Mouse (Mus musculus): Measurements from ENCODE around the gene Slc25a21. TPM values are rescaled to one million over a fixed set of nuclear protein-coding genes. Genes with fewer than 3 reads are reported as not detected.
A peak's percentile ranks its signal among the peaks of the same experiment; 100 is the strongest.

Gene Slc25a21
- polyA plus RNA-seq, 1 experiment from 2014 or later, result 2.3 TPM

- DNase-seq (ENCODE audit: low spot score) (no peak), ATAC-seq (replicated peaks; ENCODE audit: low FRiP score) (no peak)
- Histone ChIP-seq H3K27ac (ENCODE audit: low read depth, low read length) (no peak overlapping the region), H3K9me3 (ENCODE audit: control insufficient read depth, low read length) (no peaks in the 10 kb centered on the region), H3K9ac (ENCODE audit: low read length) (no peak overlapping the region), H3K36me3 (ENCODE audit: control insufficient read depth, insufficient read depth, low read length) (no peaks in the 10 kb centered on the region), H3K27me3 (ENCODE audit: control insufficient read depth, insufficient read depth, low read length) (no peaks in the 10 kb centered on the region), H3K4me2 (ENCODE audit: low read depth, low read length, severe bottlenecking) (no peak overlapping the region), H3K4me1 (replicated peaks; ENCODE audit: control insufficient read depth, insufficient read depth, low read length) (no peaks in the 10 kb centered on the region), H3K4me3 (ENCODE audit: low read depth, low read length) (no peak overlapping the region)
- 86% methylated on average over 4 of the region's 4 CpGs for WGBS
These were observed 177.5 kb downstream of the Slc25a21 start for GRCm38 (mm10) chr12:57019737-57020136.

GRCm38 (mm10) chr12:57016845-57017244 is 180.4 kb downstream of the Slc25a21 start:
- Histone ChIP-seq H3K27ac (ENCODE audit: low read depth, low read length) (no peak overlapping the region), H3K4me1 (replicated peaks; ENCODE audit: control insufficient read depth, insufficient read depth, low read length) (no peaks in the 10 kb centered on the region), H3K27me3 (ENCODE audit: control insufficient read depth, insufficient read depth, low read length) (no peaks in the 10 kb centered on the region), H3K9ac (ENCODE audit: low read length) (no peak overlapping the region), H3K36me3 (ENCODE audit: control insufficient read depth, insufficient read depth, low read length) (no peaks in the 10 kb centered on the region), H3K4me3 (ENCODE audit: low read depth, low read length) (no peak overlapping the region), H3K9me3 (ENCODE audit: control insufficient read depth, low read length) (no peaks in the 10 kb centered on the region), H3K4me2 (ENCODE audit: low read depth, low read length, severe bottlenecking) (no peak overlapping the region)
- ATAC-seq (replicated peaks; ENCODE audit: low FRiP score), result no peak
- 94% methylated on average over 3 of the region's 3 CpGs for WGBS
- DNase-seq (ENCODE audit: low spot score), result no peak

- WGBS, result 76% methylated on average over 3 of the region's 3 CpGs
- Histone ChIP-seq H3K4me3 (ENCODE audit: low read depth, low read length) (no peak overlapping the region), H3K4me1 (replicated peaks; ENCODE audit: control insufficient read depth, insufficient read depth, low read length) (no peaks in the 10 kb centered on the region), H3K36me3 (ENCODE audit: control insufficient read depth, insufficient read depth, low read length) (no peaks in the 10 kb centered on the region), H3K9ac (ENCODE audit: low read length) (no peak overlapping the region), H3K27ac (ENCODE audit: low read depth, low read length) (no peak overlapping the region), H3K9me3 (ENCODE audit: control insufficient read depth, low read length) (no peaks in the 10 kb centered on the region), H3K4me2 (ENCODE audit: low read depth, low read length, severe bottlenecking) (no peak overlapping the region), H3K27me3 (ENCODE audit: control insufficient read depth, insufficient read depth, low read length) (no peaks in the 10 kb centered on the region)
- no peak for DNase-seq (ENCODE audit: low spot score)
- no peak for ATAC-seq (replicated peaks; ENCODE audit: low FRiP score)
These were observed 180.9 kb downstream of the Slc25a21 start for GRCm38 (mm10) chr12:57016324-57016723.

GRCm38 (mm10) chr12:57009010-57009409 is 188.3 kb downstream of the Slc25a21 start:
- no peaks in the 10 kb centered on the region for H3K36me3 ChIP-seq (ENCODE audit: control insufficient read depth, insufficient read depth, low read length)
- WGBS, result 81% methylated on average over 11 of the region's 11 CpGs
- H3K4me2 ChIP-seq (ENCODE audit: low read depth, low read length, severe bottlenecking), result no peak overlapping the region
- no peaks in the 10 kb centered on the region for H3K9me3 ChIP-seq (ENCODE audit: control insufficient read depth, low read length)
- ATAC-seq (replicated peaks; ENCODE audit: low FRiP score), result no peak
- no peak overlapping the region for H3K4me3 ChIP-seq (ENCODE audit: low read depth, low read length)
- no peaks in the 10 kb centered on the region for H3K4me1 ChIP-seq (replicated peaks; ENCODE audit: control insufficient read depth, insufficient read depth, low read length)
- no peak overlapping the region for H3K9ac ChIP-seq (ENCODE audit: low read length)
- DNase-seq (ENCODE audit: low spot score), result no peak
- no peak overlapping the region for H3K27ac ChIP-seq (ENCODE audit: low read depth, low read length)
- H3K27me3 ChIP-seq (ENCODE audit: control insufficient read depth, insufficient read depth, low read length), result no peaks in the 10 kb centered on the region

GRCm38 (mm10) chr12:56986049-56986448 is 211.2 kb downstream of the Slc25a21 start:
- DNase-seq (ENCODE audit: low spot score) (peak; percentile 75), ATAC-seq (replicated peaks; ENCODE audit: low FRiP score) (no peak)
- WGBS, result 6% methylated on average over 5 of the region's 5 CpGs
- H3K27ac ChIP-seq (ENCODE audit: low read depth, low read length), result no peak overlapping the region
- no peaks in the 10 kb centered on the region for H3K27me3 ChIP-seq (ENCODE audit: control insufficient read depth, insufficient read depth, low read length)
- no peak overlapping the region for H3K4me3 ChIP-seq (ENCODE audit: low read depth, low read length)
- H3K4me1 ChIP-seq (replicated peaks; ENCODE audit: control insufficient read depth, insufficient read depth, low read length), result no peaks in the 10 kb centered on the region; the same call in 1 of the 2 replicates
- no peaks in the 10 kb centered on the region for H3K9me3 ChIP-seq (ENCODE audit: control insufficient read depth, low read length)
- H3K9ac ChIP-seq (ENCODE audit: low read length), result no peak overlapping the region
- no peaks in the 10 kb centered on the region for H3K36me3 ChIP-seq (ENCODE audit: control insufficient read depth, insufficient read depth, low read length)
- H3K4me2 ChIP-seq (ENCODE audit: low read depth, low read length, severe bottlenecking), result no peak overlapping the region

- no peak overlapping the region for H3K27ac ChIP-seq (ENCODE audit: low read depth, low read length)
- no peaks in the 10 kb centered on the region for H3K36me3 ChIP-seq (ENCODE audit: control insufficient read depth, insufficient read depth, low read length)
- no peaks in the 10 kb centered on the region for H3K9me3 ChIP-seq (ENCODE audit: control insufficient read depth, low read length)
- H3K27me3 ChIP-seq (ENCODE audit: control insufficient read depth, insufficient read depth, low read length), result no peaks in the 10 kb centered on the region
- 78% methylated on average over 14 of the region's 18 CpGs for WGBS
- H3K4me3 ChIP-seq (ENCODE audit: low read depth, low read length), result no peak overlapping the region
- ATAC-seq (replicated peaks; ENCODE audit: low FRiP score) (no peak), DNase-seq (ENCODE audit: low spot score) (no peak)
- H3K4me1 ChIP-seq (replicated peaks; ENCODE audit: control insufficient read depth, insufficient read depth, low read length), result no peaks in the 10 kb centered on the region
- no peak overlapping the region for H3K9ac ChIP-seq (ENCODE audit: low read length)
- no peak overlapping the region for H3K4me2 ChIP-seq (ENCODE audit: low read depth, low read length, severe bottlenecking)
These were observed 215.1 kb downstream of the Slc25a21 start for GRCm38 (mm10) chr12:56982066-56982626.

- Histone ChIP-seq H3K9me3 (ENCODE audit: control insufficient read depth, low read length) (no peaks in the 10 kb centered on the region), H3K4me2 (ENCODE audit: low read depth, low read length, severe bottlenecking) (no peak overlapping the region), H3K4me3 (ENCODE audit: low read depth, low read length) (no peak overlapping the region), H3K27me3 (ENCODE audit: control insufficient read depth, insufficient read depth, low read length) (no peaks in the 10 kb centered on the region), H3K4me1 (replicated peaks; ENCODE audit: control insufficient read depth, insufficient read depth, low read length) (no peaks in the 10 kb centered on the region), H3K36me3 (ENCODE audit: control insufficient read depth, insufficient read depth, low read length) (no peaks in the 10 kb centered on the region), H3K27ac (ENCODE audit: low read depth, low read length) (no peak overlapping the region), H3K9ac (ENCODE audit: low read length) (no peak overlapping the region)
- 94% methylated on average over 6 of the region's 6 CpGs for WGBS
- DNase-seq (ENCODE audit: low spot score) (no peak), ATAC-seq (replicated peaks; ENCODE audit: low FRiP score) (no peak)
These were observed 222.0 kb downstream of the Slc25a21 start for GRCm38 (mm10) chr12:56975256-56975655.

- Histone ChIP-seq H3K27me3 (ENCODE audit: control insufficient read depth, insufficient read depth, low read length) (no peaks in the 10 kb centered on the region), H3K4me3 (ENCODE audit: low read depth, low read length) (no peak overlapping the region), H3K36me3 (ENCODE audit: control insufficient read depth, insufficient read depth, low read length) (no peaks in the 10 kb centered on the region), H3K27ac (ENCODE audit: low read depth, low read length) (no peak overlapping the region), H3K9me3 (ENCODE audit: control insufficient read depth, low read length) (no peaks in the 10 kb centered on the region), H3K4me1 (replicated peaks; ENCODE audit: control insufficient read depth, insufficient read depth, low read length) (no peaks in the 10 kb centered on the region), H3K4me2 (ENCODE audit: low read depth, low read length, severe bottlenecking) (no peak overlapping the region), H3K9ac (ENCODE audit: low read length) (no peak overlapping the region)
- WGBS, result 69% methylated on average over 4 of the region's 4 CpGs
- DNase-seq (ENCODE audit: low spot score), result no peak
- no peak for ATAC-seq (replicated peaks; ENCODE audit: low FRiP score)
These were observed 234.0 kb downstream of the Slc25a21 start for GRCm38 (mm10) chr12:56963236-56963635.

GRCm38 (mm10) chr12:56959230-56960051 is 237.8 kb downstream of the Slc25a21 start:
- Histone ChIP-seq H3K4me1 (replicated peaks; ENCODE audit: control insufficient read depth, insufficient read depth, low read length) (no peaks in the 10 kb centered on the region), H3K4me2 (ENCODE audit: low read depth, low read length, severe bottlenecking) (no peak overlapping the region), H3K27me3 (ENCODE audit: control insufficient read depth, insufficient read depth, low read length) (no peaks in the 10 kb centered on the region), H3K36me3 (ENCODE audit: control insufficient read depth, insufficient read depth, low read length) (no peaks in the 10 kb centered on the region), H3K27ac (ENCODE audit: low read depth, low read length) (no peak overlapping the region), H3K4me3 (ENCODE audit: low read depth, low read length) (no peak overlapping the region), H3K9me3 (ENCODE audit: control insufficient read depth, low read length) (no peaks in the 10 kb centered on the region), H3K9ac (ENCODE audit: low read length) (no peak overlapping the region)
- 28% methylated on average over 9 of the region's 9 CpGs for WGBS
- ATAC-seq (replicated peaks; ENCODE audit: low FRiP score) (no peak), DNase-seq (ENCODE audit: low spot score) (no peak)
